Mouse (Mus musculus) cerebellum, adult 2 months (tissue): ENCODE results near the gene Tigd4.

ENCODE experiments used
- CTCF ChIP-seq: fragments of 200-500 bp; IDR thresholded peaks from 2 replicates; pipeline ENCODE4 v1.5.1; 2011; ENCODE audit warnings: low read depth, mild to moderate bottlenecking, control low read depth, low read length, moderate library complexity, borderline replicate concordance; ENCODE audit not compliant: insufficient read depth
- POLR2A ChIP-seq: fragments of 200-500 bp; IDR thresholded peaks from 2 replicates; pipeline ENCODE4 v1.6.1; 2011; ENCODE audit warnings: low read length, control low read depth, borderline replicate concordance; ENCODE audit not compliant: insufficient read depth

GRCm38 (mm10) chr3:84598756-84599155, 5.4 kb downstream of the Tigd4 start:
- TF ChIP-seq POLR2A = no peak
- TF ChIP-seq CTCF = no peak
